Mouse (Mus musculus): ENCODE data around the gene Sympk. TPM values are rescaled to one million over a fixed set of nuclear protein-coding genes. Genes with fewer than 3 reads are reported as not detected.

Gene Sympk
- 23.9 and 26.1 TPM in 2 replicates for polyA plus RNA-seq (2014; fragmentation: Nextera tagmentation; extraction: Ambion mirVana)

- ATAC-seq (replicated peaks; ENCODE audit: low FRiP score, low TSS enrichment, low read depth): peak; percentile 91
- H3K4me1 ChIP-seq (replicated peaks; ENCODE audit: control insufficient read depth, insufficient read depth, low read length): peaks cover 11% of the 10 kb centered on the region; the same call in 1 of the 2 replicates
- DNase-seq (ENCODE audit: low spot score): peak; percentile 89
- H3K27ac ChIP-seq (ENCODE audit: low read depth): 0 out of 2 replicates have a peak within 1 kb of the TSS, but pooled peaks have one; percentile 9
- H3K27me3 ChIP-seq (replicated peaks; ENCODE audit: control insufficient read depth, insufficient read depth, low read length): peaks cover 34% of the 10 kb centered on the region
- under 1% methylated on average over 50 of the region's 50 CpGs for WGBS
- H3K36me3 ChIP-seq (ENCODE audit: control insufficient read depth, insufficient read depth, low read length): peaks cover 9% of the 10 kb centered on the region
- no peaks in the 10 kb centered on the region for H3K9me3 ChIP-seq (ENCODE audit: control insufficient read depth, low read length)
- H3K9ac ChIP-seq (ENCODE audit: low read length): peak within 1 kb of the TSS; percentile 89
- peak within 1 kb of the TSS; percentile 91 for H3K4me3 ChIP-seq (ENCODE audit: low read depth, low read length)
- H3K4me2 ChIP-seq (ENCODE audit: low read length): peak within 1 kb of the TSS; percentile 67
Observed at GRCm38 (mm10) chr7:19024096-19024506, at the start of gene Sympk. Gene Sympk, plus strand, starts transcription at chr7:19024377.

- no peak for DNase-seq (ENCODE audit: low spot score)
- Histone ChIP-seq H3K4me3 (ENCODE audit: low read depth, low read length) (no peak overlapping the region), H3K36me3 (ENCODE audit: control insufficient read depth, insufficient read depth, low read length) (no peaks in the 10 kb centered on the region), H3K27me3 (replicated peaks; ENCODE audit: control insufficient read depth, insufficient read depth, low read length) (0 out of 2 replicates have a peak, but pooled peaks cover 2% of the 10 kb centered on the region), H3K4me2 (ENCODE audit: low read length) (no peak overlapping the region), H3K9me3 (ENCODE audit: control insufficient read depth, low read length) (no peaks in the 10 kb centered on the region), H3K27ac (ENCODE audit: low read depth) (no peak overlapping the region), H3K4me1 (replicated peaks; ENCODE audit: control insufficient read depth, insufficient read depth, low read length) (no peaks in the 10 kb centered on the region), H3K9ac (ENCODE audit: low read length) (no peak overlapping the region)
- ATAC-seq (replicated peaks; ENCODE audit: low FRiP score, low TSS enrichment, low read depth): no peak
- 78% methylated on average over 9 of the region's 9 CpGs for WGBS
Observed at GRCm38 (mm10) chr7:18978381-18978780, 45.8 kb upstream of the Sympk start.

- WGBS: 65% methylated on average over 2 of the region's 2 CpGs
- no peak for DNase-seq (ENCODE audit: low spot score)
- H3K4me3 ChIP-seq (ENCODE audit: low read depth, low read length): no peak overlapping the region
- peaks cover 7% of the 10 kb centered on the region for H3K4me1 ChIP-seq (replicated peaks; ENCODE audit: control insufficient read depth, insufficient read depth, low read length)
- no peaks in the 10 kb centered on the region for H3K36me3 ChIP-seq (ENCODE audit: control insufficient read depth, insufficient read depth, low read length)
- no peak overlapping the region for H3K27ac ChIP-seq (ENCODE audit: low read depth)
- H3K27me3 ChIP-seq (replicated peaks; ENCODE audit: control insufficient read depth, insufficient read depth, low read length): peaks cover 6% of the 10 kb centered on the region
- H3K9me3 ChIP-seq (ENCODE audit: control insufficient read depth, low read length): no peaks in the 10 kb centered on the region
- H3K4me2 ChIP-seq (ENCODE audit: low read length): no peak overlapping the region
- no peak for ATAC-seq (replicated peaks; ENCODE audit: low FRiP score, low TSS enrichment, low read depth)
- no peak overlapping the region for H3K9ac ChIP-seq (ENCODE audit: low read length)
Observed at GRCm38 (mm10) chr7:18986503-18986902, 37.7 kb upstream of the Sympk start.

- ATAC-seq (replicated peaks; ENCODE audit: low FRiP score, low TSS enrichment, low read depth) (no peak), DNase-seq (ENCODE audit: low spot score) (no peak)
- Histone ChIP-seq H3K9me3 (ENCODE audit: control insufficient read depth, low read length) (no peaks in the 10 kb centered on the region), H3K27ac (ENCODE audit: low read depth) (no peak within 1 kb of the TSS), H3K27me3 (replicated peaks; ENCODE audit: control insufficient read depth, insufficient read depth, low read length) (peaks cover 12% of the 10 kb centered on the region), H3K4me3 (ENCODE audit: low read depth, low read length) (no peak within 1 kb of the TSS), H3K4me1 (replicated peaks; ENCODE audit: control insufficient read depth, insufficient read depth, low read length) (peaks cover 9% of the 10 kb centered on the region), H3K4me2 (ENCODE audit: low read length) (no peak within 1 kb of the TSS), H3K36me3 (ENCODE audit: control insufficient read depth, insufficient read depth, low read length) (no peaks in the 10 kb centered on the region), H3K9ac (ENCODE audit: low read length) (no peak within 1 kb of the TSS)
- WGBS: 43% methylated on average over 2 of the region's 2 CpGs
Observed at GRCm38 (mm10) chr7:18987100-18987499, 37.1 kb upstream of the Sympk start, which contains the start of gene Nanos2. Gene Nanos2, plus strand, starts transcription at chr7:18987400.

GRCm38 (mm10) chr7:18987747-18988146 is 36.4 kb upstream of the Sympk start:
- no peak for DNase-seq (ENCODE audit: low spot score)
- Histone ChIP-seq H3K27me3 (replicated peaks; ENCODE audit: control insufficient read depth, insufficient read depth, low read length) (peaks cover 19% of the 10 kb centered on the region), H3K36me3 (ENCODE audit: control insufficient read depth, insufficient read depth, low read length) (no peaks in the 10 kb centered on the region), H3K4me3 (ENCODE audit: low read depth, low read length) (no peak overlapping the region), H3K4me1 (replicated peaks; ENCODE audit: control insufficient read depth, insufficient read depth, low read length) (peaks cover 9% of the 10 kb centered on the region), H3K4me2 (ENCODE audit: low read length) (no peak overlapping the region), H3K27ac (ENCODE audit: low read depth) (no peak overlapping the region), H3K9ac (ENCODE audit: low read length) (no peak overlapping the region), H3K9me3 (ENCODE audit: control insufficient read depth, low read length) (no peaks in the 10 kb centered on the region)
- WGBS: 76% methylated on average over 13 of the region's 13 CpGs
- ATAC-seq (replicated peaks; ENCODE audit: low FRiP score, low TSS enrichment, low read depth): no peak

GRCm38 (mm10) chr7:18988780-18989179 is 35.4 kb upstream of the Sympk start:
- Histone ChIP-seq H3K27me3 (replicated peaks; ENCODE audit: control insufficient read depth, insufficient read depth, low read length) (peaks cover 29% of the 10 kb centered on the region), H3K4me3 (ENCODE audit: low read depth, low read length) (no peak overlapping the region), H3K4me1 (replicated peaks; ENCODE audit: control insufficient read depth, insufficient read depth, low read length) (peaks cover 9% of the 10 kb centered on the region), H3K4me2 (ENCODE audit: low read length) (no peak overlapping the region), H3K27ac (ENCODE audit: low read depth) (no peak overlapping the region), H3K9ac (ENCODE audit: low read length) (no peak overlapping the region), H3K36me3 (ENCODE audit: control insufficient read depth, insufficient read depth, low read length) (no peaks in the 10 kb centered on the region), H3K9me3 (ENCODE audit: control insufficient read depth, low read length) (no peaks in the 10 kb centered on the region)
- 74% methylated on average over 6 of the region's 6 CpGs for WGBS
- no peak for ATAC-seq (replicated peaks; ENCODE audit: low FRiP score, low TSS enrichment, low read depth)
- no peak for DNase-seq (ENCODE audit: low spot score)

GRCm38 (mm10) chr7:18989995-18990394 is 34.2 kb upstream of the Sympk start:
- peak overlapping the region; percentile 51 for H3K4me3 ChIP-seq (ENCODE audit: low read depth, low read length)
- ATAC-seq (replicated peaks; ENCODE audit: low FRiP score, low TSS enrichment, low read depth) (no peak), DNase-seq (ENCODE audit: low spot score) (no peak)
- H3K9me3 ChIP-seq (ENCODE audit: control insufficient read depth, low read length): no peaks in the 10 kb centered on the region
- WGBS: 9% methylated on average over 5 of the region's 5 CpGs
- H3K36me3 ChIP-seq (ENCODE audit: control insufficient read depth, insufficient read depth, low read length): no peaks in the 10 kb centered on the region
- peak overlapping the region; percentile 27 for H3K9ac ChIP-seq (ENCODE audit: low read length)
- H3K4me2 ChIP-seq (ENCODE audit: low read length): peak overlapping the region; percentile 81
- H3K27me3 ChIP-seq (replicated peaks; ENCODE audit: control insufficient read depth, insufficient read depth, low read length): peaks cover 29% of the 10 kb centered on the region
- peak overlapping the region; percentile 74; the same call in 1 of the 2 replicates for H3K27ac ChIP-seq (ENCODE audit: low read depth)
- H3K4me1 ChIP-seq (replicated peaks; ENCODE audit: control insufficient read depth, insufficient read depth, low read length): peaks cover 9% of the 10 kb centered on the region

GRCm38 (mm10) chr7:18990601-18991295 is 33.4 kb upstream of the Sympk start, which contains the start of gene Mypop:
Gene Mypop, plus strand, starts transcription at chr7:18991245.
- H3K4me2 ChIP-seq (ENCODE audit: low read length): peak within 1 kb of the TSS; percentile 81
- peak within 1 kb of the TSS; percentile 51 for H3K4me3 ChIP-seq (ENCODE audit: low read depth, low read length)
- peaks cover 29% of the 10 kb centered on the region for H3K27me3 ChIP-seq (replicated peaks; ENCODE audit: control insufficient read depth, insufficient read depth, low read length)
- DNase-seq (ENCODE audit: low spot score) (peak; percentile 97), ATAC-seq (replicated peaks; ENCODE audit: low FRiP score, low TSS enrichment, low read depth) (peak; percentile 91)
- under 1% methylated on average over 37 of the region's 37 CpGs for WGBS
- H3K36me3 ChIP-seq (ENCODE audit: control insufficient read depth, insufficient read depth, low read length): peaks cover 6% of the 10 kb centered on the region; the same call in 1 of the 2 replicates
- peaks cover 9% of the 10 kb centered on the region for H3K4me1 ChIP-seq (replicated peaks; ENCODE audit: control insufficient read depth, insufficient read depth, low read length)
- no peaks in the 10 kb centered on the region for H3K9me3 ChIP-seq (ENCODE audit: control insufficient read depth, low read length)
- H3K27ac ChIP-seq (ENCODE audit: low read depth): peak within 1 kb of the TSS; percentile 74
- peak within 1 kb of the TSS; percentile 42 for H3K9ac ChIP-seq (ENCODE audit: low read length)
